Mouse (Mus musculus): Measurements from ENCODE around the gene Ctnnal1.

- TF ChIP-seq CTCF (IDR thresholded peaks at IDR 0.05; ENCODE audit: borderline replicate concordance, insufficient read depth, low read depth, low read length) (no peak), POLR2A (IDR thresholded peaks at IDR 0.05; ENCODE audit: borderline replicate concordance, insufficient read depth, low read length) (no peak)
Observed at GRCm38 (mm10) chr4:56864417-56865001, 479 bp downstream of the Ctnnal1 start.

Measured in cerebellum, adult 2 months (tissue).